Mouse (Mus musculus) hindbrain, embryonic 13.5 days (tissue): ENCODE results near the gene Socs2. TPM values are rescaled to one million over a fixed set of nuclear protein-coding genes. Genes with fewer than 3 reads are reported as not detected.
"Not testable (repeated sequence)": the region's sequence is repeated elsewhere in the genome, so short reads cannot be mapped to it uniquely, and the experiment has no call there.

ENCODE experiments used
- ATAC-seq: fragments of 200-750 bp; cut with Nextera tagmentation; 2 replicates; pipeline ENCODE4 v1.8.0; 2017; ENCODE audit warnings: moderate TSS enrichment; ENCODE audit not compliant: low FRiP score
- H3K27ac ChIP-seq: fragments of 300-500 bp; sonication (generic); 2 replicates; pipeline ENCODE4 v1.5.1; 2015; ENCODE audit warnings: inconsistent platforms, mild to moderate bottlenecking, moderate library complexity
- H3K27me3 ChIP-seq: fragments of 300-500 bp; sonication (generic); 2 replicates; pipeline ENCODE4 v1.6.1; 2015; ENCODE audit warnings: mild to moderate bottlenecking, inconsistent platforms
- H3K36me3 ChIP-seq: fragments of 300-500 bp; sonication (generic); 2 replicates; pipeline ENCODE4 v1.6.1; 2015; ENCODE audit warnings: mild to moderate bottlenecking, inconsistent platforms
- H3K4me1 ChIP-seq: fragments of 300-500 bp; sonication (generic); replicated peaks from 2 replicates; pipeline ENCODE4 v1.6.1; 2015; ENCODE audit warnings: inconsistent platforms
- H3K4me2 ChIP-seq: fragments of 300-500 bp; sonication (generic); 2 replicates; pipeline ENCODE4 v1.6.1; 2015; ENCODE audit warnings: inconsistent platforms, mild to moderate bottlenecking, moderate library complexity
- H3K4me3 ChIP-seq: fragments of 300-500 bp; sonication (generic); 2 replicates; pipeline ENCODE4 v1.5.1; 2015; ENCODE audit warnings: mild to moderate bottlenecking, inconsistent platforms
- H3K9ac ChIP-seq: fragments of 300-500 bp; sonication (generic); 2 replicates; pipeline ENCODE4 v1.6.1; 2015; ENCODE audit warnings: mild to moderate bottlenecking, inconsistent platforms
- H3K9me3 ChIP-seq: fragments of 300-500 bp; sonication (generic); 2 replicates; pipeline ENCODE4 v1.6.1; 2016; ENCODE audit warnings: inconsistent platforms
- WGBS: fragments of 180-500 bp; shearing (Covaris S2); methylation state at CpG from one replicate; pipeline ENCODE4 v1.1.7; 2015; 5-methylcytosine and 5-hydroxymethylcytosine counted together
- polyA plus RNA-seq: library from polyadenylated mRNA; unstranded; fragments of >200 nt; fragmentation: Nextera tagmentation; extraction: Ambion mirVana; gene quantifications from 2 replicates; pipeline ENCODE4 v1.2.1, GENCODE M21; 2015

Socs2 gene
- polyA plus RNA-seq, 1 experiment from 2014 or later: 138 TPM

DNA sequence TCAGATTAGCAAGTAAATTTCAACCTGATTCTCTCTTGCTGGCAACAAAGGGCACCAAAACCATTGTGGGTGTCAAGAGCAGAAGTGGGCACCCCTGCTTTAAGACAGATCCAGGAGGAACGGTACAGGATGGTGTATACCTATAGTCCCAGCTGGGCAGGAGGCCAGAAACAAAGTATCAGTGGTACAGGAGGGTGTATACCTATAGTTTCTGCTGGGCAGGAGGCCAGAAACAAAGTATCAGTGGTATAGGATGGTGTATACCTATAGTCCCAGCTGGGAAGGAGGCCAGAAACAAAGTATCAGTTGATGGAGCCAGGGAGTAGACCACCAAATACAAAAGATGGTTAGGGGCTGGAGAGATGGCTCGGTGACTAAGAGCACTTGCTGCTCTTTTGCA, 12.2 kb downstream of the Socs2 start:
- no peak overlapping the region for H3K4me3 ChIP-seq
- no peaks in the 10 kb centered on the region for H3K27me3 ChIP-seq
- no peak for ATAC-seq
- H3K4me2 ChIP-seq: no peak overlapping the region
- 90% methylated on average over 2 of the region's 2 CpGs for WGBS
- H3K9me3 ChIP-seq: no peaks in the 10 kb centered on the region
- no peak overlapping the region for H3K9ac ChIP-seq
- H3K4me1 ChIP-seq: peaks cover 6% of the 10 kb centered on the region
- H3K36me3 ChIP-seq: peaks cover 26% of the 10 kb centered on the region
- H3K27ac ChIP-seq: no peak overlapping the region

DNA sequence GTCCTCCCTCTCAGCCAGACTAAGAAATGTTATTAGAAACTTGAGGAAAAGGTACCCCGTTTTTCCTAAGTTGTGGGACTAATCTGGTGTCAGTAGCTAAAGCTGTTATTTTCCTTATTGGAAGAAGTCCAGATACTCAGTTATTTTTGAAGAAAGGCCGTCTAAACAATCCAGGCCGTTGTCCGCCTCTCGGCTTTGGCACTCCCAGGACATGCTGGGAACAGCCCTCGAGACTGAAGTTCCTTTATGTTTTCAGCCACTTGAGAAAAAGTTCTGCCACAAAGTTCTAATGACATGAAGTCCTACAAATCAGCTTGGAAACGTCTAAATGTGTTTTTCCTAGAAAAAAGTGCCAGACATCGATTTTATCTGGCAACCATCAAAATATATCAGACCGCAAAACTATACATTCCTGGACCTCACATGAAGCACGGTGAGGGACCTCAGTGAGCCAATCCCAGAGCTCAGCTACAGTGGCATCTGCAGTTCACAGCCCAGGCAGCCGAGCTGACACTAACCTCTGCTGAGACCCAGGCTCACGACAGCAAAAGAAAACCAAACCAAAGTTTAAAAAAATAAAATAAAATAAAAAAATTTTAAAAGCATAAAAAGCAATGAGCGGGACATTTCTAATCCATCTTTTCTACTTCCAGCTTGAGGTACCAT, 17.2 kb downstream of the Socs2 start:
- no peaks in the 10 kb centered on the region for H3K9me3 ChIP-seq
- H3K27me3 ChIP-seq: no peaks in the 10 kb centered on the region
- WGBS: 60% methylated on average over 13 of the region's 13 CpGs
- H3K9ac ChIP-seq: no peak overlapping the region
- no peak overlapping the region for H3K4me2 ChIP-seq
- no peak overlapping the region for H3K4me3 ChIP-seq
- peaks cover 13% of the 10 kb centered on the region; the same call in 1 of the 2 replicates for H3K36me3 ChIP-seq
- no peak for ATAC-seq
- H3K4me1 ChIP-seq: peaks cover 17% of the 10 kb centered on the region
- H3K27ac ChIP-seq: 0 out of 2 replicates have a peak overlapping the region, but pooled peaks have one; percentile 8

DNA sequence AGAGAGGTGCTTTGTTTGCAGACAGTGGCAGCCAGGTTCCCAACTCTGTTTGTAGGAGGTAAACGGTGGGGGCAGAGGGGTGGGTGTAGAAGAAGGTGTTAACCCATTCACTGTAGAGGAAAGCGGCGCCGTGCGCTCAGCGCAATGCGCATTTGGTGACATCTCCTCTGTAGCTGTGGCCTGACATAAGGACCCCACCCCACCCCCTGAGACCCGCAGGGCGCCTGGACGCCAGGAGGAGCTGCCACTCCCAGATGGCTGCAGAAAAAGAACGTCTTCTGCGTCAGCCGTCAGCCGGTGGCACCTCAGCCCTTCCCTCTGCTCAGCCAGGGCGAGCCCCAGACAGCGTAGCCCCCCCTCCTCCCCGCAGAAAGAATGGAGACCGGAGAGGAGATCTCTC, 18.5 kb downstream of the Socs2 start:
- no peak overlapping the region for H3K27ac ChIP-seq

DNA sequence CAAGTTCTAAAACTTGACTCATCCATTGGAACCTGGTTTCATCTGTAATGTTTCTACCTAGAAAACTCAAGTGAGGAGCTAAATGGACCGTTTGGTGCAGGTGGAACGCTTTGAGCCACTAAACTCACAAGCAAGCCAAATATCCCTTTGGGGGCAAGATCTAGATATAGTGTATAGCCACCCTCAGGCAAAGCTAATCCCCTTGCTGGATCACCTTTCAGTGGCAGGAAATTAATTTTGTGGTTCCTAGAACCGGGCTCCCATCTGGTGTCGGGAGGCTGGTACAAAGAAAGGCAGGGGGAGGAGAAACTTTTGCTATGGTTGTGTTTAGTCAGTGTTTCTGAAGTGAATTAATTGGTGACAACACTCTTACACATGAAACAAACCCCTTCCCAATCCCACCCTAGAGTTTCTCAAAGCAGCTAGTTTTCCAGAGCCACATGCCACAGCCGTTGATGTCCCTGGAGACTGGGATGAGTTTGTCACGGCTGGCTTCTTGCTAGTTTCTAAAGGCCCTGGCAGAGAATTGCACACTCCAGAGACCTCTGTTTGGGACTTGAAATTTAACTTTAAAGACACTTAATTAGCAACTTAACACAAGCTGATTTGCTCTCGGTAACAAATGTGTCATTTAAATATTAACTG, 19.7 kb downstream of the Socs2 start:
- H3K27me3 ChIP-seq: no peaks in the 10 kb centered on the region
- no peaks in the 10 kb centered on the region for H3K9me3 ChIP-seq
- 29% methylated on average over 7 of the region's 7 CpGs for WGBS
- no peak overlapping the region for H3K9ac ChIP-seq
- ATAC-seq: no peak
- H3K4me1 ChIP-seq: peaks cover 17% of the 10 kb centered on the region
- H3K27ac ChIP-seq: no peak overlapping the region
- no peak overlapping the region for H3K4me2 ChIP-seq
- no peak overlapping the region for H3K4me3 ChIP-seq
- H3K36me3 ChIP-seq: peaks cover 9% of the 10 kb centered on the region; the same call in 1 of the 2 replicates

More for the DNA sequence above, 18.5 kb downstream of the Socs2 start:
- no peaks in the 10 kb centered on the region for H3K27me3 ChIP-seq
- peaks cover 17% of the 10 kb centered on the region for H3K4me1 ChIP-seq
- H3K4me2 ChIP-seq: peak overlapping the region; percentile 67
- peak; percentile 63; the same call in 1 of the 2 replicates for ATAC-seq
- WGBS: 1% methylated on average over 15 of the region's 18 CpGs
- H3K9ac ChIP-seq: peak overlapping the region; percentile 70
- H3K36me3 ChIP-seq: peaks cover 13% of the 10 kb centered on the region; the same call in 1 of the 2 replicates
- peak overlapping the region; percentile 36 for H3K4me3 ChIP-seq
- no peaks in the 10 kb centered on the region for H3K9me3 ChIP-seq

DNA sequence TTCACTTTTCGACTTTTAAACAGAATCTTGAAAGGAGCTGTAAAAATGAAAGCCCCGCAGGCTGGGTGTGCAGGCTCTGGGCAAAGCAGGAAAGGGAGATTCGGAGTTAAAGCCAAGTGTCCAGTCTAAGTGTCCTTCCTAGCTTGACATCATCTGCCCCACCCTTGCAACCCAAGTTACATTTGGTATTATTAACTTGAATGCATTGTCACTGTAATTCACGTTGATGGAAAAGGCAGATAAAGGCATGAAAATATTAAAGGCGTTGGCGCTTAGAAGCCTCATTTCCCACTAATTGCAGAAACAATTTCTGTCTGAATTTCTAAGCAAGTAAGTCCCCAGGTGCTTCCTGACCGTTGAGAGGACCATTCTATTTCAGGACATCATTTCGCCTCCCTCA, 20.6 kb downstream of the Socs2 start:
- Histone ChIP-seq H3K4me1 (peaks cover 17% of the 10 kb centered on the region), H3K27ac (no peak overlapping the region), H3K36me3 (peaks cover 2% of the 10 kb centered on the region; the same call in 1 of the 2 replicates), H3K4me2 (no peak overlapping the region), H3K9ac (no peak overlapping the region), H3K4me3 (no peak overlapping the region), H3K27me3 (no peaks in the 10 kb centered on the region), H3K9me3 (no peaks in the 10 kb centered on the region)
- WGBS: 76% methylated on average over 8 of the region's 8 CpGs
- no peak for ATAC-seq

DNA sequence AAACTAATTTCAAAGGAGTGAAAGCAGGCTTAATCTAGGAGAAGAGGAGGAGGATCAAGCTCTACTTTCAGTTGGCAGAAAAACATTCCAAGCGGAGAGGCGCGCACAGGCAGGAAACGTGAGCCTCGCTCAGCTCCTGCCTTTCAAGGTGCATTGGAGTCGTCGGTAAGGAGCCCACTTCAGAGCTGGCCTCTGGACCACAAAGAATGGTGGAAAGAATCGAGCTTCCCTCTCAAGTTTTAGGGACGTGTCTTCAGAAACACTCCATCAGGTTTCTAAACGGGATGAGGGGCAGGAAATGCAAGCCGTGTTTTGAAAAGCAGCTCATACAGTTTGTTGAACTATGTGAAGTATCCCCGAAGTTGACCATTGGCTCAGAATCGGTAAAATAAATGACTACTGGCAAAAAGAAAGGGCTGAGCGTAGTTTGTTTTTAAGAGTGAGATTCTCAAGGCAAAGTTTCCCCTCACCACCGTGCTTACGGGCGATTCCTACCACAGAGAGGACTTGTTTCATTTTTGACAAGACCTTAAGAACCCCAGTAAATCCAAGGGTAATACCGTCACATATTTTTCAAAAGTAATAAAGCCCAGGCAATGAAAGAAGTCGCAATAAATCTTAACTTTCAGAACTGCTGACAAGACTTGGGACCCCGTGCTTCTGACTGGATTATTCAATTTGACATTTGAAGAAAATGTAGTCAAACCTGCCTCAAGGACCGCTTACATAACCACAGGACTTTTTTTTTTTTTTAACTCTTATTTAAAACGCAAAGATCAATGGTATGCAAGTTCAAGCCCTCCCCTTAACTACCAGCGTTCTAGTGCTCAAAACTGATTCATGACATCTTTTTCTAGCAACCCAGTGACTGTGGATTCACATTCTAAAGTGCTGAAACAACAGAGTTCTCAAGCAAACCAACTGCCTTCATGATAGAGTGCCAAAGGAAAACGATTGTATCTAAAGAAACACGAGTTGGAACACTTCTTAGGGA, 21.9 kb downstream of the Socs2 start:
- WGBS: 60% methylated on average over 25 of the region's 25 CpGs
- no peak for ATAC-seq
- no peak overlapping the region for H3K27ac ChIP-seq
- H3K36me3 ChIP-seq: no peaks in the 10 kb centered on the region
- no peak overlapping the region for H3K4me3 ChIP-seq
- peaks cover 17% of the 10 kb centered on the region for H3K4me1 ChIP-seq
- no peaks in the 10 kb centered on the region for H3K27me3 ChIP-seq
- H3K9me3 ChIP-seq: no peaks in the 10 kb centered on the region
- no peak overlapping the region for H3K9ac ChIP-seq
- H3K4me2 ChIP-seq: no peak overlapping the region

DNA sequence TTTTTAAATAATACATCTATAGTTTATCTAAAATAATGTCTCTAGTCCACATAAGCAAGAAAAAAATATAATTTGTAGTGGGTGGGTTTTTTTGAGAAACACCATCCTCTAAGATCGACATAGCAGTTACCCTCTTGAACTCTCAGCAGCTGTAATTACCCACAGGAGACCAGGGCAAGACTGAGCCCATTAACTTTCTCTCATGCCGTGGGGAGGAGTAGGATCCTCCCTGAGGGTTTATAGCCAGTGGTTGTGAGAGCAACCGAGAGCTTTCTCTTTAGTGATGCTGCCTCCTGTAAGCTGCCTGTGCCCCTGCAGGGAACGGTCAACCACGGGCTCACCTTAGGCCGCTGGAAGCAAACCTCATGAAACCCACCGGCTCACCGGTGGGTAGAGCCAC, 24.9 kb downstream of the Socs2 start:
- WGBS: 74% methylated on average over 8 of the region's 8 CpGs
- Histone ChIP-seq H3K36me3 (no peaks in the 10 kb centered on the region), H3K4me1 (peaks cover under 1% of the 10 kb centered on the region; the same call in 1 of the 2 replicates), H3K27me3 (no peaks in the 10 kb centered on the region), H3K27ac (no peak overlapping the region), H3K4me3 (no peak overlapping the region), H3K4me2 (no peak overlapping the region), H3K9ac (no peak overlapping the region), H3K9me3 (no peaks in the 10 kb centered on the region)
- no peak for ATAC-seq

DNA sequence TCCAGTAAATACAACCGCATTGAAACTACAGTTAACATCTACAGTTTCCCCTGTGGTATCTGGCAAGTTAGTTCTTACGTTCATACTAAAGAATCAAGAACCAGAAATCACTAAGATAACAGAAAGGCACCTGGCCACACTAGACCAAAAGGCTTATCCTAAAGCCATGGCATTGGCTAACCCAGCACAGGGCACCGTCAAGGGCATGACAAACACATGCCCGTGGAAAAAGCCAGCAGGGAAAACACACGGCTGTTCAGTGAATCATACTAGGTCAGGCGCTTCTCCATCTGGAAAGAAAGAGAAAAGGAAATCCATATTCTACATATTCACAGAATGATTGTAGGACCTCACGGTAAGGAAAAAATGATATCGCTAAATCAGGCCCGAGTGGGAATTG, 26.1 kb downstream of the Socs2 start:
- Histone ChIP-seq H3K27ac (no peak overlapping the region), H3K4me3 (no peak overlapping the region), H3K9me3 (no peaks in the 10 kb centered on the region), H3K4me2 (no peak overlapping the region), H3K4me1 (no peaks in the 10 kb centered on the region), H3K9ac (no peak overlapping the region), H3K27me3 (no peaks in the 10 kb centered on the region), H3K36me3 (no peaks in the 10 kb centered on the region)
- WGBS: 91% methylated on average over 9 of the region's 9 CpGs
- ATAC-seq: no peak

DNA sequence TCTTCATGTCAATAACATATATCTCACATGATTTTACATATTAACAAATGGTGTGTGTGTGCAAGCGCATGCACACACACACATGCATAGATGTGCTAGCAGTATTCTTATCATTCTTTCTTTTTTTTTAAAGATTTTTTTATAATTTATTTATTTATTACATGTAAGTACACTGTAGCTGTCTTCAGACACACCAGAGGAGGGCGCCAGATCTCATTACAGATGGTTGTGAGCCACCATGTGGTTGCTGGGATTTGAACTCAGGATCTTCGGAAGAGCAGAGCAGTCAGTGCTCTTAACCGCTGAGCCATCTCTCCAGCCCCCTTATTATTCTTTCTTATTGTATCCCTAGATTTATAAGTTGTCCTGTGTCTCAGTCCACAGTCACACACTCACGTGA, 27.2 kb downstream of the Socs2 start:
- H3K27ac ChIP-seq: not testable (repeated sequence)

DNA sequence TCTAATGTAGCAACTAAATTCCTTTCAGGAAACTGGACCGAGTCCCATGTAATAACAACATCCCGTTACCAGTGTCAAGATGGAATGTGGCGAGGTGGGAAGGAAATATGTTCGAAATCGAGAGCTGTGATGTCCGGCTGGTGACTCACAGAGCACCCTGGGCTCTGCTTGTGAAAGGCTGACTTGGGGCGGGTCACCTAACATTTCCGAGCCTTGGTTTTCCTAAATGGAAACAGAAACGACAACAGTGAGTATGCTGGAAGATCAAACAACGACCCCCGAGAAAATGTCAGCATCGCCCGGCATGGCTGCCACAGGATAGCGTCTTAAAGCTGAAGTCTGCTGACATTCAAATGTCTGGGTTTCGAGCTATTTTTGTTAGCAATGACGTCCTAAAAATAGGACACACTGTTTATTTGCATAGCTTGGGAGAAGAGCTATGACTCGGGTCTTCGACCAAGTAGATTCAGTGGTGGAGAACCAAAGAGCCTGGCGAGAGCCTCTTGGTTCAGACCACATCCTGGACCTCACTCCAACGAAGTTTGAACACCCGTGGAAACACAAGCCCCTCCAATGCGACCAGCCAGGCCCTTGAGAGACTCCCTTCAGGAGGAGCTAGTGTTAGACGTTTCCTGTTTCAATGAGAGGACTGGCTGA, 28.0 kb downstream of the Socs2 start:
- Histone ChIP-seq H3K36me3 (no peaks in the 10 kb centered on the region), H3K4me3 (no peak overlapping the region), H3K27ac (no peak overlapping the region), H3K9me3 (no peaks in the 10 kb centered on the region), H3K4me2 (no peak overlapping the region), H3K4me1 (no peaks in the 10 kb centered on the region), H3K9ac (no peak overlapping the region), H3K27me3 (no peaks in the 10 kb centered on the region)
- WGBS: 86% methylated on average over 23 of the region's 23 CpGs
- no peak for ATAC-seq

More for the DNA sequence above, 27.2 kb downstream of the Socs2 start:
- not testable (repeated sequence) for H3K4me3 ChIP-seq, H3K4me1 ChIP-seq, ATAC-seq, H3K36me3 ChIP-seq, H3K9me3 ChIP-seq, H3K9ac ChIP-seq, H3K4me2 ChIP-seq, H3K27me3 ChIP-seq
- WGBS: 96% methylated on average over 5 of the region's 5 CpGs

DNA sequence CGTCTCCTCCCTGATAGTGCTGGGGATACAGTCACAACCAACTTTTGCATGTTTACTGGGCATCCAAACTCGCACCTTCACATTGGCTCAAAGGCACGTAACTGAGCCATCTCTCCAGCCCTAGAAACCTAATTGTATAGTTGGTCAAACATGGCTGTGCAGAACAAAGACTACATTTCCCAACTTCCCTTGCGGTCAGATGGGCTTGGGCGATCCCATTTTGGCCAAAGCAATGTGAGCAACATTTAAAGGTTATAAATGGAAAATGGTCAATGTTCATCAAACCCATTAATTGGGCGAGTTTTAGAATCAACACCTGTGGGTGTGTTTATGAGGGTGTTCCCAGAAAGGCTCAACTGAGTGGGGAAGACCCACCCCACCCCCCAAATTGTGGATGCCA, 30.5 kb downstream of the Socs2 start:
- Histone ChIP-seq H3K36me3 (no peaks in the 10 kb centered on the region), H3K9me3 (no peaks in the 10 kb centered on the region), H3K4me3 (no peak overlapping the region), H3K4me1 (no peaks in the 10 kb centered on the region), H3K4me2 (no peak overlapping the region), H3K27me3 (no peaks in the 10 kb centered on the region), H3K9ac (no peak overlapping the region), H3K27ac (no peak overlapping the region)
- 91% methylated on average over 6 of the region's 6 CpGs for WGBS
- no peak for ATAC-seq

DNA sequence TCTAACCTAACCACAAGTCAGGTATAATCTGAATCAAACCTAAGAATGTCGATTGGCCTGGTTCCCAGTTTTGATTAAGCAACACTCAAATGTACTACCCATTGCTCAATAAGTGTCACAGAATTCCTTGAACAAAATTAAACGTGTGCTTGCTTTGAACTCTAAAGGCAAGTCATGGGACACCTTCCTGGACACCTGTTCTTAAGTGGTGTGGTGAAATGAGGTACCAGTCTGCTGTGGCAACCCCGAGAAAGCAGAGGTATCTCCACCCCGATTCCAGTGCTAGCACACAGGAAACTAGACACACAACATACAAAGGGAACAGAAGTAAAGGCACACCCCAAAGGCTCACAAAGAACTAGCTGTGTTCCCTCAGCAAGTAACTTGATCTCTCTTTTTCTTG, 31.2 kb downstream of the Socs2 start:
- Histone ChIP-seq H3K27ac (no peak overlapping the region), H3K9ac (no peak overlapping the region), H3K9me3 (no peaks in the 10 kb centered on the region), H3K27me3 (no peaks in the 10 kb centered on the region), H3K36me3 (no peaks in the 10 kb centered on the region), H3K4me1 (no peaks in the 10 kb centered on the region), H3K4me2 (no peak overlapping the region), H3K4me3 (no peak overlapping the region)
- WGBS: 86% methylated on average over 4 of the region's 4 CpGs
- no peak for ATAC-seq
